Mouse (Mus musculus): ENCODE results near the gene Slc7a8. TPM values are rescaled to one million over a fixed set of nuclear protein-coding genes. Genes with fewer than 3 reads are reported as not detected.

Slc7a8 gene
- polyA plus RNA-seq, 1 experiment from 2014 or later: 34.2 TPM

GRCm38 (mm10) chr14:54747942-54748917 lies 33.5 kb downstream of the Slc7a8 start:
- Histone ChIP-seq H3K36me3 (ENCODE audit: control insufficient read depth, insufficient read depth) (peaks cover 14% of the 10 kb centered on the region; the same call in 1 of the 2 replicates), H3K4me2 (replicated peaks; ENCODE audit: low read depth) (no peak overlapping the region), H3K27me3 (replicated peaks; ENCODE audit: control insufficient read depth, insufficient read depth, low read length) (no peaks in the 10 kb centered on the region), H3K4me3 (ENCODE audit: low read depth, low read length) (no peak overlapping the region), H3K9me3 (ENCODE audit: control insufficient read depth) (no peaks in the 10 kb centered on the region), H3K27ac (ENCODE audit: low read depth, low read length) (no peak overlapping the region), H3K9ac (ENCODE audit: low read depth, low read length) (no peak overlapping the region), H3K4me1 (replicated peaks; ENCODE audit: control insufficient read depth, insufficient read depth, low read length) (no peaks in the 10 kb centered on the region)
- ATAC-seq: no peak
- no peak for TF ChIP-seq CTCF (IDR thresholded peaks at IDR 0.05; ENCODE audit: low read depth)
- 74% methylated on average over 16 of the region's 16 CpGs for WGBS

- Histone ChIP-seq H3K27me3 (replicated peaks; ENCODE audit: control insufficient read depth, insufficient read depth, low read length) (no peaks in the 10 kb centered on the region), H3K9me3 (ENCODE audit: control insufficient read depth) (no peaks in the 10 kb centered on the region), H3K9ac (ENCODE audit: low read depth, low read length) (no peak overlapping the region), H3K4me1 (replicated peaks; ENCODE audit: control insufficient read depth, insufficient read depth, low read length) (peaks cover 11% of the 10 kb centered on the region), H3K36me3 (ENCODE audit: control insufficient read depth, insufficient read depth) (peaks cover 8% of the 10 kb centered on the region; the same call in 1 of the 2 replicates), H3K27ac (ENCODE audit: low read depth, low read length) (no peak overlapping the region), H3K4me3 (ENCODE audit: low read depth, low read length) (no peak overlapping the region), H3K4me2 (replicated peaks; ENCODE audit: low read depth) (no peak overlapping the region)
- no peak for ATAC-seq
- 46% methylated on average over 9 of the region's 9 CpGs for WGBS
- TF ChIP-seq CTCF (IDR thresholded peaks at IDR 0.05; ENCODE audit: low read depth): no peak
Observed at GRCm38 (mm10) chr14:54746038-54746437, 35.7 kb downstream of the Slc7a8 start.

- Histone ChIP-seq H3K4me2 (replicated peaks; ENCODE audit: low read depth) (no peak overlapping the region), H3K4me1 (replicated peaks; ENCODE audit: control insufficient read depth, insufficient read depth, low read length) (peaks cover 11% of the 10 kb centered on the region), H3K36me3 (ENCODE audit: control insufficient read depth, insufficient read depth) (peaks cover 4% of the 10 kb centered on the region; the same call in 1 of the 2 replicates), H3K9me3 (ENCODE audit: control insufficient read depth) (no peaks in the 10 kb centered on the region), H3K9ac (ENCODE audit: low read depth, low read length) (no peak overlapping the region), H3K4me3 (ENCODE audit: low read depth, low read length) (no peak overlapping the region), H3K27ac (ENCODE audit: low read depth, low read length) (peak overlapping the region; percentile 28; the same call in 1 of the 2 replicates), H3K27me3 (replicated peaks; ENCODE audit: control insufficient read depth, insufficient read depth, low read length) (no peaks in the 10 kb centered on the region)
- peak; percentile 6; the same call in 1 of the 2 replicates for ATAC-seq
- TF ChIP-seq CTCF (IDR thresholded peaks at IDR 0.05; ENCODE audit: low read depth): no peak
- 25% methylated on average over 8 of the region's 8 CpGs for WGBS
Observed at GRCm38 (mm10) chr14:54744473-54744872, 37.3 kb downstream of the Slc7a8 start.

DNA sequence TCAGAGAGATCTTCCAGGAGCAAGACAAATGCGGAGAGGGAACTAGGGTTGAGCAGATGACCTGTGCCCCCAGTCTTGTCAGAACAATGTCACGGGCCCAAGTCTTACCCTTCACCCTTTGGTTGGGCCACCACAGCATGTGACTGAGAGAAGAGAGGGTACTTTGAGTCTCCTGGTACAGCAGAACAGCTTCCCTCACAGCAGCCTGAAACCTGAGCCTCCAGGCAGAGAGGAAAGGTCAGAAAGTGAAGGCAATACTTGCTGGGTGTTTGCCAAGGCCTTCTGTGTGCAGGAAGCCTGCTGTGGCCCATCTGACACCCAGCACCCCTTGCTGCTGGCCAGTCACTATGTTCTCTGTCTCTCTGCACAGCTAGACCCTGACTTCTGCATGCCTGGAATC lies 39.4 kb downstream of the Slc7a8 start:
- Histone ChIP-seq H3K27ac (ENCODE audit: low read depth, low read length) (peak overlapping the region; percentile 50), H3K36me3 (ENCODE audit: control insufficient read depth, insufficient read depth) (peaks cover 7% of the 10 kb centered on the region), H3K9ac (ENCODE audit: low read depth, low read length) (no peak overlapping the region), H3K9me3 (ENCODE audit: control insufficient read depth) (no peaks in the 10 kb centered on the region), H3K4me3 (ENCODE audit: low read depth, low read length) (no peak overlapping the region), H3K4me1 (replicated peaks; ENCODE audit: control insufficient read depth, insufficient read depth, low read length) (peaks cover 11% of the 10 kb centered on the region), H3K4me2 (replicated peaks; ENCODE audit: low read depth) (no peak overlapping the region), H3K27me3 (replicated peaks; ENCODE audit: control insufficient read depth, insufficient read depth, low read length) (no peaks in the 10 kb centered on the region)
- 35% methylated on average over 2 of the region's 2 CpGs for WGBS
- peak; percentile 46 for ATAC-seq
- TF ChIP-seq CTCF (IDR thresholded peaks at IDR 0.05; ENCODE audit: low read depth): no peak

DNA sequence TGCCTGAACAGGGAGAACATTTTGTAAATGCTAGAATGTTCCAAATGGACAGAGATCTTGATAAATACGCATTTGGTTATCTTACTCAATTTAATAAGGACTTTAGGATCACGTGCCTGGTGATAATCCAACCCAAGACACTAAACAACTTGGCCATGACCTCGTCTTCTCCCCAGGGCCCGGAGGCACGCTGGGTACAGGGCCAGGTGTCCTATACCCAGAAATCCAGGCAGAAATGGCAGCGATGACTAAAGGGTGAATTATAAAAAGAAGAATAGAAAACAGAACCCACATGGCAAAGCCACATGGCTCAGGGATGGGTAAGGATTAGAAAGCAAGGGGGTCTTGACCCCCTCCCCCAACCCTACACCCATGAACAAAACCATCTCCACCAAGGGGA lies 40.0 kb downstream of the Slc7a8 start:
- Histone ChIP-seq H3K4me3 (ENCODE audit: low read depth, low read length) (no peak overlapping the region), H3K27me3 (replicated peaks; ENCODE audit: control insufficient read depth, insufficient read depth, low read length) (no peaks in the 10 kb centered on the region), H3K4me1 (replicated peaks; ENCODE audit: control insufficient read depth, insufficient read depth, low read length) (peaks cover 11% of the 10 kb centered on the region), H3K36me3 (ENCODE audit: control insufficient read depth, insufficient read depth) (peaks cover 8% of the 10 kb centered on the region), H3K4me2 (replicated peaks; ENCODE audit: low read depth) (no peak overlapping the region), H3K27ac (ENCODE audit: low read depth, low read length) (0 out of 2 replicates have a peak overlapping the region, but pooled peaks have one; percentile 46), H3K9me3 (ENCODE audit: control insufficient read depth) (no peaks in the 10 kb centered on the region), H3K9ac (ENCODE audit: low read depth, low read length) (no peak overlapping the region)
- no peak for ATAC-seq
- 52% methylated on average over 6 of the region's 6 CpGs for WGBS
- TF ChIP-seq CTCF (IDR thresholded peaks at IDR 0.05; ENCODE audit: low read depth): no peak

- Histone ChIP-seq H3K4me1 (replicated peaks; ENCODE audit: control insufficient read depth, insufficient read depth, low read length) (peaks cover 9% of the 10 kb centered on the region), H3K4me2 (replicated peaks; ENCODE audit: low read depth) (no peak overlapping the region), H3K36me3 (ENCODE audit: control insufficient read depth, insufficient read depth) (peaks cover 11% of the 10 kb centered on the region; the same call in 1 of the 2 replicates), H3K4me3 (ENCODE audit: low read depth, low read length) (no peak overlapping the region), H3K9ac (ENCODE audit: low read depth, low read length) (no peak overlapping the region), H3K27ac (ENCODE audit: low read depth, low read length) (no peak overlapping the region), H3K27me3 (replicated peaks; ENCODE audit: control insufficient read depth, insufficient read depth, low read length) (no peaks in the 10 kb centered on the region), H3K9me3 (ENCODE audit: control insufficient read depth) (no peaks in the 10 kb centered on the region)
- ATAC-seq: no peak
- TF ChIP-seq CTCF (IDR thresholded peaks at IDR 0.05; ENCODE audit: low read depth): no peak
- 82% methylated on average over 10 of the region's 10 CpGs for WGBS
Observed at GRCm38 (mm10) chr14:54737634-54738033, 44.1 kb downstream of the Slc7a8 start.
